Mouse (Mus musculus): Measurements from ENCODE around the gene Fsd1l. TPM values are rescaled to one million over a fixed set of nuclear protein-coding genes. Genes with fewer than 3 reads are reported as not detected.
A peak's percentile ranks its signal among the peaks of the same experiment; 100 is the strongest.
"Not testable (repeated sequence)": the region's sequence is repeated elsewhere in the genome, so short reads cannot be mapped to it uniquely, and the experiment has no call there.

Fsd1l gene
- polyA plus RNA-seq, 1 experiment from 2014 or later, result 8.6 TPM

DNA sequence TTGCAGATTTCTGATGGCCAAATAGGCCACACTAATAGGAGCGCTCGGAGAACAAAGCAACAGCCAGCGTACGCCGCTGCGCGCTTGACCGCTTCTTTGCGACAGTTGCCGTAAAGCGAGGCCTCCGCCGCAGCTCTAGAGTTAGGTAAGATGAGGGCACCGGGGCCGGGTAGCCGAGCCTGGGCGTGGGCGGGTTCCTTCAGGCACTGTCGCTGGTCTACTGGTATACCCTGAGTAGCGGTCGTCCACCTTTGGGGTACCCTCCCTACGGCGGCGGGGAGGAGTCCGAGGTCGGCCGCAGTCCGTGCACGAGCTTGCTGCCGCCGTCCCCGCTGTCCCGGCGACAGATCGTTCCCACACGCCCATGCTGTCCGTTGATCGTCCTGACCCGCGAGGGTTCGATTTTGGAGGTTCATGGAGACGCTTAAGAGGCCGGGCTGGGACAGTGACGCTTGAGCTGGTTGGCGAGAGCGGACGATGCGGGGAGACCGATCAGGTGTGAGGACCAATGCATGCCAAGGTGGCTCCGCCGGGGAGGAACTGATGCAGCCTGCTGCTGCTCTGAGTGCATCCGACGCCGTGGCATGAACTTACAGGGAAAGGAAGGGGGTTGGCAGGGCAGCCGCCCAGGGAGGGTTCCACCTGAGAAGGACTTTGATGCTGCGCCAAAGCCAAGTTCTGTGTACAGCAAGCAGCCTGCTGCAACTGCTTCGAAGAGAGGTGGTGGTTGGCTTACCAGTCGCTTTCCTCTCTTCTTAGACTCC is 83.0 kb downstream of the Fsd1l start:
- WGBS, result 3% methylated on average over 58 of the region's 58 CpGs

DNA sequence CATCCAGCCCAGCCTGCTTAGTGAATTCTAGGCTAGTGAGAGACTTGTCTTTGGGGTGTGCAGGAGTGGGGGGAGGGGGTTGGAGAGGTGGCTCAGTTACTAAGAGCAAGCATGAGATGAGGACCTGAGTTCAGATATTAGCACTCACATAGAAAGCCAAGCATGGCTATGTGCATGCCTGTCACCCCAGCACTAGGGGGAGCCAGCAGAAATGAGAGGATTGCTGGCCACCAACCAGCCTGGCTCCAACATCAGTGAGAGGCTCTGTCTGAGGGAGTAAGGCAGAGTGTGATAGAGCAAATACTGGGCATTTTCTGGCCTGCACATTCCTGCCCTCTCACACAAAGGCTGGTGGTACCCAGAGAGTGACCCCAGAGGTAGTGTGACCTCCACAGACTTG is 84.7 kb downstream of the Fsd1l start:
- Histone ChIP-seq H3K4me3 (ENCODE audit: low read length) (no peak overlapping the region), H3K27ac (ENCODE audit: low read length) (no peak overlapping the region), H3K9ac (ENCODE audit: low read length) (no peak overlapping the region), H3K4me1 (replicated peaks; ENCODE audit: control insufficient read depth, insufficient read depth, low read length) (peaks cover 10% of the 10 kb centered on the region), H3K27me3 (ENCODE audit: control insufficient read depth, insufficient read depth, low read depth, low read length) (no peaks in the 10 kb centered on the region), H3K4me2 (ENCODE audit: low read depth, low read length) (no peak overlapping the region), H3K36me3 (ENCODE audit: control insufficient read depth, insufficient read depth, low read length) (no peaks in the 10 kb centered on the region), H3K9me3 (ENCODE audit: control insufficient read depth, low read length) (no peaks in the 10 kb centered on the region)
- no peak for ATAC-seq (ENCODE audit: low read depth)

More for the DNA sequence above, 83.0 kb downstream of the Fsd1l start:
- Histone ChIP-seq H3K4me3 (ENCODE audit: low read length) (peak overlapping the region; percentile 76), H3K4me1 (replicated peaks; ENCODE audit: control insufficient read depth, insufficient read depth, low read length) (peaks cover 10% of the 10 kb centered on the region), H3K9ac (ENCODE audit: low read length) (peak overlapping the region; percentile 93), H3K36me3 (ENCODE audit: control insufficient read depth, insufficient read depth, low read length) (no peaks in the 10 kb centered on the region), H3K9me3 (ENCODE audit: control insufficient read depth, low read length) (no peaks in the 10 kb centered on the region), H3K4me2 (ENCODE audit: low read depth, low read length) (peak overlapping the region; percentile 96), H3K27me3 (ENCODE audit: control insufficient read depth, insufficient read depth, low read depth, low read length) (no peaks in the 10 kb centered on the region), H3K27ac (ENCODE audit: low read length) (peak overlapping the region; percentile 86)
- peak; percentile 97 for ATAC-seq (ENCODE audit: low read depth)

DNA sequence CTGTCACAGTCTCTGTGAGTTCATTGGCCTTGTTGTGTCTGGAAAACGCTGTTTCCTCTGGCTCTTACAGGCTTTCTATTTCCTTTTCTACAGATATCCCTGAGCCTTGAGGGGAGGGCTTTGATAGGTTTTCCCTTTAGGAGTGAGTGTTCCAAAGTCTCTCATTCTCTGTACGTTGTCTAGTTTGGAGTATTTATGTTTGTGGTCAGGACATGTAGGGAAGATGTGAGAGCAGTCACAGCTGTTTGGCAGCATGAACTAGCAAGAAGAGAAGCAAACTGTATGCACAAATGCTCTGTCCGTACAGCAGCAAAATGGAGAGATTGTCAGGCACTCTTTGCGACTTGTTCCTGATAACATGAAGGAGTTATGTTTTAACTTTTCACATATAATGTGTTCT is 86.3 kb downstream of the Fsd1l start:
- ATAC-seq (ENCODE audit: low read depth), result no peak
- H3K4me2 ChIP-seq (ENCODE audit: low read depth, low read length), result no peak overlapping the region
- peaks cover 10% of the 10 kb centered on the region for H3K4me1 ChIP-seq (replicated peaks; ENCODE audit: control insufficient read depth, insufficient read depth, low read length)
- H3K36me3 ChIP-seq (ENCODE audit: control insufficient read depth, insufficient read depth, low read length), result no peaks in the 10 kb centered on the region
- no peaks in the 10 kb centered on the region for H3K9me3 ChIP-seq (ENCODE audit: control insufficient read depth, low read length)
- H3K4me3 ChIP-seq (ENCODE audit: low read length), result no peak overlapping the region
- no peak overlapping the region for H3K9ac ChIP-seq (ENCODE audit: low read length)
- no peaks in the 10 kb centered on the region for H3K27me3 ChIP-seq (ENCODE audit: control insufficient read depth, insufficient read depth, low read depth, low read length)
- WGBS, result 48% methylated on average over 4 of the region's 4 CpGs
- H3K27ac ChIP-seq (ENCODE audit: low read length), result no peak overlapping the region

DNA sequence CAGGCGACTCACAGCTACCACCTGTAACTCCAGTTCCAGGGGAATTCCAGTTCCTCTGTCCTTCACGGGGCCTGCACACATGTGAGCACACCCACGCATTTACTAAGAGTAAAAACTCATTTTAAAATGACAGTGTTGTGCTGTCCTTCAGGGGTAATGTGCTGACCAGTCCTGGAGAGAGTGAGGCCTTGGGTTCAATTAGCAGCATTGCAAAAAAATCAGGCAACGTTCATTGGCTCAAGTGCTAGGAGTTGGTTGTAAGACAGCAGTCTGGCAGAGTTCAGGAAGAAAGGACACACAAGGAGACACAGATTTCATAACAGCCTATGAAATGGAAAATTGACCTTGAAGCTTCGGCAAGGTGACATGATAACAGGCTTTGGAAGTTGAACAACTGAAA is 87.0 kb downstream of the Fsd1l start:
- peaks cover 10% of the 10 kb centered on the region for H3K4me1 ChIP-seq (replicated peaks; ENCODE audit: control insufficient read depth, insufficient read depth, low read length)
- H3K27me3 ChIP-seq (ENCODE audit: control insufficient read depth, insufficient read depth, low read depth, low read length), result no peaks in the 10 kb centered on the region
- no peak overlapping the region for H3K4me2 ChIP-seq (ENCODE audit: low read depth, low read length)
- no peak overlapping the region for H3K4me3 ChIP-seq (ENCODE audit: low read length)
- no peak for ATAC-seq (ENCODE audit: low read depth)
- no peaks in the 10 kb centered on the region for H3K9me3 ChIP-seq (ENCODE audit: control insufficient read depth, low read length)
- no peak overlapping the region for H3K27ac ChIP-seq (ENCODE audit: low read length)
- H3K9ac ChIP-seq (ENCODE audit: low read length), result no peak overlapping the region
- H3K36me3 ChIP-seq (ENCODE audit: control insufficient read depth, insufficient read depth, low read length), result no peaks in the 10 kb centered on the region
- 65% methylated on average over 5 of the region's 5 CpGs for WGBS

DNA sequence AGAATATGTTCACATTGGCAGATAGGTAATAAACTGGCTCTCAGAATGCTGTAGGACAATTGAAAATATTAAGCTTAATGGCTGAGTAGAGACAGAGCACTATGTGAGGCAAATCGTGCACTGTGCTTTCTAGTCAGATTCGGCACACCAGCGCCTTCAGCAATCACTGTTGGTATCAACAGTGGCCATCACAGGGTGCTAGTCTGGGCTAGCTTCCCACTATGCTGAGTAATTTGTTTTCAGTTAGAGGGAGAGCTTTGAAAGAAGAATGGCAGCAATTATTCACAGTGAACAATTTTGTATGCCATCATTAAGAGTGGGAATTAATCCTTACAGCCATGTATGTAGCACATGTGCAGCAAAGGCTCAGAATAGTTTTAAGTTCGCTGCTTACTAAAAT is 91.2 kb downstream of the Fsd1l start:
- H3K4me1 ChIP-seq (replicated peaks; ENCODE audit: control insufficient read depth, insufficient read depth, low read length), result no peaks in the 10 kb centered on the region; the same call in 1 of the 2 replicates
- no peak overlapping the region for H3K9ac ChIP-seq (ENCODE audit: low read length)
- ATAC-seq (ENCODE audit: low read depth), result no peak
- H3K27ac ChIP-seq (ENCODE audit: low read length), result no peak overlapping the region
- H3K9me3 ChIP-seq (ENCODE audit: control insufficient read depth, low read length), result no peaks in the 10 kb centered on the region
- H3K36me3 ChIP-seq (ENCODE audit: control insufficient read depth, insufficient read depth, low read length), result no peaks in the 10 kb centered on the region; the same call in 1 of the 2 replicates
- WGBS, result 85% methylated on average over 4 of the region's 4 CpGs
- H3K4me2 ChIP-seq (ENCODE audit: low read depth, low read length), result no peak overlapping the region
- no peak overlapping the region for H3K4me3 ChIP-seq (ENCODE audit: low read length)
- no peaks in the 10 kb centered on the region for H3K27me3 ChIP-seq (ENCODE audit: control insufficient read depth, insufficient read depth, low read depth, low read length)

DNA sequence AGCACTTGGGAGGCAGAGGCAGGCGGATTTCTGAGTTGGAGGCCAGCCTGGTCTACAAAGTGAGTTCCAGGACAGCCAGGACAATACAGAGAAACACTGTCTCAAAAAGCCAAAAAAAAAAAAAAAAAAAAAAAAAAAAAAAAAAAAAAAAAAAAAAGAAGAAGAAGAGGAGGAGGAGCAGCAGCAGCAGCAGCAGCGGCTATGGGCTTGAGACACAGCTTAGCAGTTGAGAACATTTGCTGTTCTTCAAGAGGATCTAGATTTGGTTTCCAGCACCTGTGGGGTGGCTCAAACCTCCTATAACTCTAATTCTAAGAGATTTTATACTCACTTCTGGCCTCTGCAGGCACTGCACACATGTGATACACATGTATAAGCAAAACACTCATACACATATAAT is 94.8 kb downstream of the Fsd1l start:
- not testable (repeated sequence) for H3K27ac ChIP-seq (ENCODE audit: low read length)

DNA sequence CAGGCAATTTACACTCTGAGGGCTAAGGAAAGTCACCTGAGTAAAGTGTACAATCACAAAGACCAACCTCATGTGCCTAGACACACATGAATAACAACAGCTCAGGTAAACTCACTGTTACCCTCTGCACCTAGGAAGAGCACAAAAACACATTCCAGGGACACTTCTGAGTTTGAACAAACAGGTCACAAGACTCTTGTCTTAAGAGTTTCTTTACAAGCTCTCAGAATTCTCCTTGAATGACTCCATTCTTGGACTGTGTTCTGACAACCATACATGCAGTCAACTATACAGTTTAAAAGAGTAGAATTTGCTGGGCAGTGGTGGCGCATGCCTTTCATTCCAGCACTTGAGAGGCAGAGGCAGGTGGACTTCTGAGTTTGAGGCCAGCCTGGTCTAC is 96.8 kb downstream of the Fsd1l start:
- no peaks in the 10 kb centered on the region for H3K27me3 ChIP-seq (ENCODE audit: control insufficient read depth, insufficient read depth, low read depth, low read length)
- no peak overlapping the region for H3K9ac ChIP-seq (ENCODE audit: low read length)
- H3K4me3 ChIP-seq (ENCODE audit: low read length), result no peak overlapping the region
- H3K4me2 ChIP-seq (ENCODE audit: low read depth, low read length), result no peak overlapping the region
- H3K9me3 ChIP-seq (ENCODE audit: control insufficient read depth, low read length), result no peaks in the 10 kb centered on the region
- H3K4me1 ChIP-seq (replicated peaks; ENCODE audit: control insufficient read depth, insufficient read depth, low read length), result no peaks in the 10 kb centered on the region
- H3K27ac ChIP-seq (ENCODE audit: low read length), result no peak overlapping the region
- WGBS, result 94% methylated on average over 1 of the region's 1 CpGs
- no peak for ATAC-seq (ENCODE audit: low read depth)
- peaks cover 16% of the 10 kb centered on the region; the same call in 1 of the 2 replicates for H3K36me3 ChIP-seq (ENCODE audit: control insufficient read depth, insufficient read depth, low read length)

More for the DNA sequence above, 94.8 kb downstream of the Fsd1l start:
- not testable (repeated sequence) for H3K4me2 ChIP-seq (ENCODE audit: low read depth, low read length); H3K27me3 ChIP-seq (ENCODE audit: control insufficient read depth, insufficient read depth, low read depth, low read length); H3K9me3 ChIP-seq (ENCODE audit: control insufficient read depth, low read length); H3K4me3 ChIP-seq (ENCODE audit: low read length); H3K9ac ChIP-seq (ENCODE audit: low read length); H3K36me3 ChIP-seq (ENCODE audit: control insufficient read depth, insufficient read depth, low read length); ATAC-seq (ENCODE audit: low read depth); H3K4me1 ChIP-seq (replicated peaks; ENCODE audit: control insufficient read depth, insufficient read depth, low read length)
- WGBS, result 81% methylated on average over 2 of the region's 2 CpGs

DNA sequence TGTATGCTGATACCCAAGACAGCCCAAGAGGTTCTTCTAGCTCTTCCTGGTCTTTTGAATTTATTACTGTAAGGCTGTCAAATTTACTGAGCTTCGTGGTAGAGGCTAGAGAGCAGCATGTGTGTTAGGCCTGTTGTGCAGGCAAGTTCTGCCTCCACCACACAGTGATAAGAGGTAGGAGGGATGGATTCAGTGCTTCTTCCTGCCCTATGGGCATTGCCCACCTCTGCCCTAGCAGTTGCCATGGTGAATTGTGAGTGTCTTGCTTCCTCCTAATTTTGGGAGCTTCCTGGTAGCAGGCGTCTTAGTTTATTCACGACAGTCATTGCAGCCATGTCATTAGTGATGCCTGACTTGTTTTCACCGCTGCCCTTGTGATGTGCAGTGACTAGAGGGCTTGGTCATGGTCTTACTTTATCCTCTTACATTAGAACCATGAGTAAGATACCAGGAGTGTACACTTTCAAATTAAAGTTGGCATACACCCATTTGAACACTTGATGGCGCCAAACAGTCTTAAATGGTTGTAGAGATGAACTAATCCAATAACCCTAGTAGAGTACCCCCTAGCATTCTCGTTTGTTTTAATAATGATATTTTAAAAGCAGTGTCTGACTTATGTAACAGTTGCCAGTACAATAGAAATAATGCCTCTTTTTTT is 107.8 kb downstream of the Fsd1l start:
- Histone ChIP-seq H3K9ac (ENCODE audit: low read length) (no peak overlapping the region), H3K27ac (ENCODE audit: low read length) (no peak overlapping the region), H3K4me2 (ENCODE audit: low read depth, low read length) (no peak overlapping the region), H3K36me3 (ENCODE audit: control insufficient read depth, insufficient read depth, low read length) (peaks cover 9% of the 10 kb centered on the region; the same call in 1 of the 2 replicates), H3K4me1 (replicated peaks; ENCODE audit: control insufficient read depth, insufficient read depth, low read length) (no peaks in the 10 kb centered on the region), H3K4me3 (ENCODE audit: low read length) (no peak overlapping the region), H3K27me3 (ENCODE audit: control insufficient read depth, insufficient read depth, low read depth, low read length) (no peaks in the 10 kb centered on the region), H3K9me3 (ENCODE audit: control insufficient read depth, low read length) (no peaks in the 10 kb centered on the region)
- 40% methylated on average over 6 of the region's 6 CpGs for WGBS
- ATAC-seq (ENCODE audit: low read depth), result peak; percentile 54; the same call in 1 of the 2 replicates

DNA sequence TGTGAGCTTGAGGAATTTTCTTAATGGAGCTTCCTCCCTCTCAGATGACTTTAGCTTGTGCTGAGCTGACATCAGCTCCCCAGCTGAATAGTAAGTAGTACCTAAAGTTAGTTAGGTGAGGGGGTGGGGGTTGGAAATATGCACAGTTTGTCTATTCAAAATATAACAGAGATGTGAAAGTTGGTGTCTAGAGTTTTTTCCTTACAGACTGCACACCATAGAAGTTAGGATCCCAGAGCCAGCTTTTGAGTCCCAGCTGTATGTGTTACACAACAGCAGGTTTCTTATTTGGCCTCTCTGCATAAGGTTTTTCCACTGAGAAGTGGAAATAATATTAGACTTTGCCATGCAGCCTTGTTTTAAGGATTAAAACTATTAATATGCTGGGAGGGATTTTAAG is 118.6 kb downstream of the Fsd1l start:
- H3K4me1 ChIP-seq (replicated peaks; ENCODE audit: control insufficient read depth, insufficient read depth, low read length), result no peaks in the 10 kb centered on the region
- H3K9ac ChIP-seq (ENCODE audit: low read length), result no peak overlapping the region
- ATAC-seq (ENCODE audit: low read depth), result no peak
- no peak overlapping the region for H3K4me2 ChIP-seq (ENCODE audit: low read depth, low read length)
- H3K4me3 ChIP-seq (ENCODE audit: low read length), result no peak overlapping the region
- no peaks in the 10 kb centered on the region for H3K36me3 ChIP-seq (ENCODE audit: control insufficient read depth, insufficient read depth, low read length)
- no peak overlapping the region for H3K27ac ChIP-seq (ENCODE audit: low read length)
- no peaks in the 10 kb centered on the region for H3K9me3 ChIP-seq (ENCODE audit: control insufficient read depth, low read length)
- H3K27me3 ChIP-seq (ENCODE audit: control insufficient read depth, insufficient read depth, low read depth, low read length), result no peaks in the 10 kb centered on the region

Data from lung, embryonic 16.5 days (tissue).